In the genomic region with DNA sequence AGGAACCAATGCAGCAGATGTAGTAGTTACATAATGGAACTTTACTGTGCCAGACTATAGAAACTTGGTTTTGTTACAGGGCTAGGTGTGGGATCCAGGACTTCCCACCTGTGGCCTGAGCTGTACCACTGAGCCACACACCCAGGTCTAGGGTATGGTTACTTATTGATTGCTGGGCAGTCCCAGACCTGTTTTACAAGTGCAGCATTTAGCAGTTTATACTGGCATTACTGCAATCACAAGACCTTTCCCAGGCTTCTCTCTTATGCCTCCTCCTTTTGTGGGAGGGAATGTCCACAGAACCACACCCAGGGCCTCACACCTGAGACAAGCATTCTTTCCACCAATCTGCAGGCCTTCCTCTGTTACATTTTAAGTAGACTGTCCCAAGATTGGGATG, we compare ENCODE assay signal across 8 mouse cellular contexts. TPM values are rescaled to one million over a fixed set of nuclear protein-coding genes. Genes with fewer than 3 reads are reported as not detected.
A peak's percentile ranks its signal among the peaks of the same experiment; 100 is the strongest.
DNase-seq lines count a peak whose midpoint lies in the region; ATAC-seq and TF ChIP-seq lines count a peak whose summit lies in the region.

No protein-coding gene starts in this region.

- TF ChIP-seq POLR2A in embryonic fibroblast, embryonic 13.5 days (IDR thresholded peaks at IDR 0.05; ENCODE audit: low read depth, low read length), result no peak

- H3K4me1 ChIP-seq in kidney, embryonic 15.5 days, result peaks cover 22% of the 10 kb centered on the region
- H3K4me1 ChIP-seq in embryonic fibroblast, embryonic 13.5 days (ENCODE audit: control insufficient read depth, insufficient read depth, low read length), result peaks cover 5% of the 10 kb centered on the region
- peaks cover 19% of the 10 kb centered on the region for H3K4me1 ChIP-seq in intestine, embryonic 16.5 days (ENCODE audit: control insufficient read depth, insufficient read depth, low read length)
- H3K4me1 ChIP-seq in midbrain, embryonic 15.5 days, result peaks cover 35% of the 10 kb centered on the region

- H3K27me3 ChIP-seq in kidney, embryonic 15.5 days, result no peaks in the 10 kb centered on the region
- no peaks in the 10 kb centered on the region for H3K27me3 ChIP-seq in intestine, embryonic 16.5 days (replicated peaks; ENCODE audit: control insufficient read depth, insufficient read depth, low read length)
- H3K27me3 ChIP-seq in midbrain, embryonic 15.5 days (replicated peaks), result no peaks in the 10 kb centered on the region

- no peak for TF ChIP-seq CTCF in embryonic fibroblast, embryonic 13.5 days (IDR thresholded peaks at IDR 0.05; ENCODE audit: borderline replicate concordance, insufficient read depth, low read length)

- ATAC-seq in kidney, embryonic 15.5 days (replicated peaks; ENCODE audit: low FRiP score), result no peak
- peak; percentile 64 for ATAC-seq in intestine, embryonic 16.5 days
- ATAC-seq in midbrain, embryonic 15.5 days (replicated peaks), result no peak
- ATAC-seq in erythroid progenitor cell, adult 5-6 weeks (replicated peaks; ENCODE audit: low FRiP score, poor library complexity, severe bottlenecking), result no peak

- no peaks in the 10 kb centered on the region for H3K9me3 ChIP-seq in kidney, embryonic 15.5 days (replicated peaks)
- no peaks in the 10 kb centered on the region for H3K9me3 ChIP-seq in intestine, embryonic 16.5 days (ENCODE audit: control insufficient read depth, low read length)
- H3K9me3 ChIP-seq in midbrain, embryonic 15.5 days, result no peaks in the 10 kb centered on the region

- no peak overlapping the region for H3K27ac ChIP-seq in kidney, embryonic 15.5 days
- no peak overlapping the region for H3K27ac ChIP-seq in embryonic fibroblast, embryonic 13.5 days (ENCODE audit: insufficient read depth, low read length)
- H3K27ac ChIP-seq in intestine, embryonic 16.5 days (ENCODE audit: low read length), result no peak overlapping the region
- no peak overlapping the region for H3K27ac ChIP-seq in midbrain, embryonic 15.5 days

- H3K4me3 ChIP-seq in kidney, embryonic 15.5 days (replicated peaks), result no peak overlapping the region; the same call in none of the 2 replicates
- H3K4me3 ChIP-seq in embryonic fibroblast, embryonic 13.5 days (ENCODE audit: insufficient read depth, low read length), result 0 out of 2 replicates have a peak overlapping the region, but pooled peaks have one; percentile 9
- no peak overlapping the region for H3K4me3 ChIP-seq in intestine, embryonic 16.5 days (ENCODE audit: low read length)
- H3K4me3 ChIP-seq in midbrain, embryonic 15.5 days, result no peak overlapping the region

- no peak for DNase-seq in kidney, adult 18-20 months
- DNase-seq in adrenal gland, postnatal 4 days (ENCODE audit: low spot score in 2 of 2), result no peak
- no peak for DNase-seq in adrenal gland, adult (ENCODE audit: inconsistent age in 2 of 2, low spot score in 1 of 2)

- H3K4me2 ChIP-seq in kidney, embryonic 15.5 days, result peak overlapping the region; percentile 92; the same call in 1 of the 2 replicates
- H3K4me2 ChIP-seq in intestine, embryonic 16.5 days (ENCODE audit: low read depth, low read length), result no peak overlapping the region
- peak overlapping the region; percentile 96; the same call in 1 of the 2 replicates for H3K4me2 ChIP-seq in midbrain, embryonic 15.5 days

- H3K36me3 ChIP-seq in kidney, embryonic 15.5 days, result peaks cover 41% of the 10 kb centered on the region
- peaks cover 7% of the 10 kb centered on the region for H3K36me3 ChIP-seq in intestine, embryonic 16.5 days (ENCODE audit: control insufficient read depth, insufficient read depth, low read length)
- no peaks in the 10 kb centered on the region for H3K36me3 ChIP-seq in midbrain, embryonic 15.5 days (replicated peaks)

- 0 out of 2 replicates have a peak overlapping the region, but pooled peaks have one; percentile 1 for H3K9ac ChIP-seq in kidney, embryonic 15.5 days
- H3K9ac ChIP-seq in intestine, embryonic 16.5 days (ENCODE audit: low read depth, low read length), result no peak overlapping the region
- no peak overlapping the region for H3K9ac ChIP-seq in midbrain, embryonic 15.5 days

RNA-seq across cellular contexts. Expression of gene Dnaaf2, which starts 0.8 kb away (rescaled TPM):
- 9.5 and 11.2 TPM in 2 replicates for polyA plus RNA-seq in kidney, embryonic 15.5 days (2015; fragmentation: Nextera tagmentation; extraction: Ambion mirVana)
- 1.9 and 2.8 TPM in 2 replicates for polyA plus RNA-seq in embryonic fibroblast, embryonic 13.5 days (2011; ENCODE audit: insufficient read length, low read depth, missing spikeins)
- 6.9 and 7.3 TPM in 2 replicates for polyA plus RNA-seq in intestine, embryonic 16.5 days (2015; fragmentation: Nextera tagmentation; extraction: Ambion mirVana)
- polyA plus RNA-seq in midbrain, embryonic 15.5 days (2015; fragmentation: Nextera tagmentation; extraction: Ambion mirVana), result 8.2 and 8.5 TPM in 2 replicates
- 1 to 10 TPM; 1.9 to 2.0 TPM for total RNA-seq in adrenal gland, postnatal 4 days (2021)
- 2.5 and 10.9 TPM in 2 replicates for total RNA-seq in erythroid progenitor cell, adult 5-6 weeks (2015; ENCODE audit: low replicate concordance)
- total RNA-seq in erythroid progenitor cell, adult 5-6 weeks (2017; ENCODE audit: low replicate concordance), result 1.4 and 2.8 TPM in 2 replicates

RNA-seq across cellular contexts. Expression of gene Gm49383, which starts 2.1 kb away (rescaled TPM):
- 33.1 and 33.6 TPM in 2 replicates for polyA plus RNA-seq in kidney, embryonic 15.5 days (2015; fragmentation: Nextera tagmentation; extraction: Ambion mirVana)
- polyA plus RNA-seq in embryonic fibroblast, embryonic 13.5 days (2011; ENCODE audit: insufficient read length, low read depth, missing spikeins), result 3.7 and 4.4 TPM in 2 replicates
- polyA plus RNA-seq in intestine, embryonic 16.5 days (2015; fragmentation: Nextera tagmentation; extraction: Ambion mirVana), result 21.0 and 24.2 TPM in 2 replicates
- polyA plus RNA-seq in midbrain, embryonic 15.5 days (2015; fragmentation: Nextera tagmentation; extraction: Ambion mirVana), result 12.7 and 14.6 TPM in 2 replicates
- 1 to 10 TPM; 7.2 to 9.2 TPM for total RNA-seq in adrenal gland, postnatal 4 days (2021)
- 4.7 TPM in 1 of 2 replicates, not detected in the other for total RNA-seq in erythroid progenitor cell, adult 5-6 weeks (2015; ENCODE audit: low replicate concordance)
- 22.2 and 23.9 TPM in 2 replicates for total RNA-seq in erythroid progenitor cell, adult 5-6 weeks (2017; ENCODE audit: low replicate concordance)

RNA-seq across cellular contexts. Expression of gene Gm49384, which starts 5.1 kb away (rescaled TPM):
- polyA plus RNA-seq in kidney, embryonic 15.5 days (2015; fragmentation: Nextera tagmentation; extraction: Ambion mirVana), result 27.3 and 27.4 TPM in 2 replicates
- 10.8 and 12.2 TPM in 2 replicates for polyA plus RNA-seq in embryonic fibroblast, embryonic 13.5 days (2011; ENCODE audit: insufficient read length, low read depth, missing spikeins)
- polyA plus RNA-seq in intestine, embryonic 16.5 days (2015; fragmentation: Nextera tagmentation; extraction: Ambion mirVana), result 19.7 and 23.0 TPM in 2 replicates
- polyA plus RNA-seq in midbrain, embryonic 15.5 days (2015; fragmentation: Nextera tagmentation; extraction: Ambion mirVana), result 9.0 and 12.4 TPM in 2 replicates
- 1 to 10 TPM; 8.5 to 9.2 TPM for total RNA-seq in adrenal gland, postnatal 4 days (2021)
- 17.6 and 23.8 TPM in 2 replicates for total RNA-seq in erythroid progenitor cell, adult 5-6 weeks (2015; ENCODE audit: low replicate concordance)
- total RNA-seq in erythroid progenitor cell, adult 5-6 weeks (2017; ENCODE audit: low replicate concordance), result 14.6 and 16.0 TPM in 2 replicates

RNA-seq across cellular contexts. Expression of gene Mgat2, which starts 15.0 kb away (rescaled TPM):
- polyA plus RNA-seq in kidney, embryonic 15.5 days (2015; fragmentation: Nextera tagmentation; extraction: Ambion mirVana), result 52.6 and 55.9 TPM in 2 replicates
- polyA plus RNA-seq in embryonic fibroblast, embryonic 13.5 days (2011; ENCODE audit: insufficient read length, low read depth, missing spikeins), result 69.7 and 73.2 TPM in 2 replicates
- polyA plus RNA-seq in intestine, embryonic 16.5 days (2015; fragmentation: Nextera tagmentation; extraction: Ambion mirVana), result 35.6 and 39.7 TPM in 2 replicates
- polyA plus RNA-seq in midbrain, embryonic 15.5 days (2015; fragmentation: Nextera tagmentation; extraction: Ambion mirVana), result 38.5 and 39.4 TPM in 2 replicates
- total RNA-seq in adrenal gland, postnatal 4 days (2021), result 10 to 100 TPM; 51.4 to 53.9 TPM
- 19.3 and 19.5 TPM in 2 replicates for total RNA-seq in erythroid progenitor cell, adult 5-6 weeks (2015; ENCODE audit: low replicate concordance)
- total RNA-seq in erythroid progenitor cell, adult 5-6 weeks (2017; ENCODE audit: low replicate concordance), result 15.9 and 22.3 TPM in 2 replicates

RNA-seq across cellular contexts. Expression of gene Rpl36al, which starts 15.1 kb away (rescaled TPM):
- polyA plus RNA-seq in kidney, embryonic 15.5 days (2015; fragmentation: Nextera tagmentation; extraction: Ambion mirVana), result 569 and 677 TPM in 2 replicates
- 395 and 420 TPM in 2 replicates for polyA plus RNA-seq in embryonic fibroblast, embryonic 13.5 days (2011; ENCODE audit: insufficient read length, low read depth, missing spikeins)
- 602 and 654 TPM in 2 replicates for polyA plus RNA-seq in intestine, embryonic 16.5 days (2015; fragmentation: Nextera tagmentation; extraction: Ambion mirVana)
- 274 and 297 TPM in 2 replicates for polyA plus RNA-seq in midbrain, embryonic 15.5 days (2015; fragmentation: Nextera tagmentation; extraction: Ambion mirVana)
- total RNA-seq in adrenal gland, postnatal 4 days (2021), result 100 to 1,000 TPM; 523 to 531 TPM
- total RNA-seq in erythroid progenitor cell, adult 5-6 weeks (2015; ENCODE audit: low replicate concordance), result 169 and 235 TPM in 2 replicates
- 180 and 196 TPM in 2 replicates for total RNA-seq in erythroid progenitor cell, adult 5-6 weeks (2017; ENCODE audit: low replicate concordance)
